Mouse (Mus musculus): ENCODE results near the gene Psmc3ip. TPM values are rescaled to one million over a fixed set of nuclear protein-coding genes. Genes with fewer than 3 reads are reported as not detected.
"Not testable (repeated sequence)": the region's sequence is repeated elsewhere in the genome, so short reads cannot be mapped to it uniquely, and the experiment has no call there.

The Psmc3ip gene
- total RNA-seq (2022), result 1 to 10 TPM; 1.3 to 1.5 (median 1.4) TPM

- DNase-seq (ENCODE audit: low spot score in 2 of 2), result peak; percentile 89 to 92
These were observed at the start of gene Psmc3ip for GRCm38 (mm10) chr11:101095314-101096024. TSS of gene Psmc3ip (minus strand) at chr11:101095436.

- DNase-seq (ENCODE audit: low spot score in 2 of 2), result no peak
These were observed 48.3 kb upstream of the Psmc3ip start for GRCm38 (mm10) chr11:101143338-101144225.

DNA sequence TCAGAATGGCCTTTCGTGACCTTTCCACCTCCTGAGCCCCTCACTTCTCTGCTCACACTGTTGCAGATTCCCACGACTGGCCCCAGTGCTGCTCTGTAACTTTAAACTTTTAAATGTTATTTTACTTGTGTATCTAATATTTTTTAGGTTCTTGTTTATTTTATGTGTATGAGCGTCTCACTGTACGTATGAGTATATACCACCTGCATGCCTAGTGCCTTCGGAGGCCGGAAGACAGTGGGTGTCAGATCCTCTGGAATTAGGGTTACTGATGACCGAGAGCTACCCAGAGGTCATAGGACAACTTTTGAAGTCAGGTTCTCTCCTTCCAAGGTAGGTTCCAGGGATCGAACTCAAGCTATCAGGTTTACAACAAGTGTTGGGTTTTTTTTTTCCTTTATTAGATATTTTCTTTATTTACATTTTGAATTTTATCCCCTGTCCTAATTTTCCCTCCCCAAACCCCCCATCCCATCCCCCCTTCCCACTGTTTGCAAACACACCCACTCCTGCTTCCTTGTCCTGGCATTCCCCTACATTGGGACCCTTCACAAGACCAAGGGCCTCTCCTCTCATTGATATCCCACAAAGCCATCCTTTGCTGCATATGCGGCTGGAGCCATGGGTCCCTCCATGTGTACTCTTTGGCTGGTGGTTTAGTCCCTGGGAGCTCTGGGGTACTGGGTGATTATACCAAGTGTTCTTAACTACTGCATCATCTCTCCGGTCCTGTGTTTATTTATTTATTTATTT, 47.2 kb upstream of the Psmc3ip start:
- DNase-seq (ENCODE audit: low spot score in 2 of 2), result no peak

DNA sequence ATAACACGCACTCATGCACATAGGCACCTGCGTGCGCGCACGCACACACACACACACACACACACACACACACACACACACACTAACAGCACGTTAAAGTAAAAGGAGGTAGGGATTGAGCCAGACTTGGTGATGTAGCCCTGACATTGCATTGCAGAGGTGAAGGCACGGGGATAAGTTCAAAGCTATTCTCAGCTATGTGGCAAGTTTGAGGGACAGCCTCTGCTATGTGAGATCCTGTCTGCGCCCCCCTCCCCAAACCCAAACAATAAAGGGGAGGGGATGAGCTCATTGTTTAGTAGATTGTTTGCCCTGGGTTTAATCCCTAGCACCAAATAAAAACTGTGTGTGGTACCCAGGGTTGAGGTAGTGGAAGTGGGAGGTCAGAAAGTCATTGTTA, 45.9 kb upstream of the Psmc3ip start:
- no peak for DNase-seq (ENCODE audit: low spot score in 2 of 2)

DNA sequence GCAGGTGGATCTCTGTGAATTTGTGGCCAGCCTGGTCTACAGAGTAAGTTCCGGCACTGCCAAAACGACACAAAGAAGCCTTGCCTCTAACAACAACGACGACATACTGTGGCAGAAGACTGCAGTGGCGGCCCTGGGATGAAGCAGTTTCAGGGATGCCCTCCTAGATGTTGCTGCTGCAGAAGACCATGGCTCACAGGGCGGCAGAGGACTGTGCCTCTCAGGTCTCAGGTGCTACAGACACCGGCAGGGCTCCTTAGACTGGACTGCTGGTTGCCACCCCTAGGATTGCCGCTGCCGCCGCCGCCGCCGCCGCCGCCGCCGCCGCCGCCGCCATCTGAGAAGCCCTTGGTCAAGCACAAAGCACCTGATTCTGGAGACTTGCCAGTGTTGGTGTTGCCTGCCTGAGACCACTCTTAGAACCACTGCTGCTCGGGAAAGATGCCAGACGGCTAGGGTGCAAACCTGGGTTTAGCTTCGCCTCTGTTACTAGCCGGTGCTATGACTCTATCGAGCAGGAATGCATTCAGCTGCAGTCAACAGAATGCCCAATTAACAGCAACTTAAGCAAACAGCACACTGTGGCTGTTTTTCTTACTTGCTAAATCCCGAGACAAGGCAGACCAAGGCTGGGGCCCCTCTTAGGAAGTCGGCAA, 45.1 kb upstream of the Psmc3ip start:
- no peak for DNase-seq (ENCODE audit: low spot score in 2 of 2)

- DNase-seq (ENCODE audit: low spot score in 2 of 2), result no peak
These were observed 43.4 kb upstream of the Psmc3ip start for GRCm38 (mm10) chr11:101138536-101139181.

DNA sequence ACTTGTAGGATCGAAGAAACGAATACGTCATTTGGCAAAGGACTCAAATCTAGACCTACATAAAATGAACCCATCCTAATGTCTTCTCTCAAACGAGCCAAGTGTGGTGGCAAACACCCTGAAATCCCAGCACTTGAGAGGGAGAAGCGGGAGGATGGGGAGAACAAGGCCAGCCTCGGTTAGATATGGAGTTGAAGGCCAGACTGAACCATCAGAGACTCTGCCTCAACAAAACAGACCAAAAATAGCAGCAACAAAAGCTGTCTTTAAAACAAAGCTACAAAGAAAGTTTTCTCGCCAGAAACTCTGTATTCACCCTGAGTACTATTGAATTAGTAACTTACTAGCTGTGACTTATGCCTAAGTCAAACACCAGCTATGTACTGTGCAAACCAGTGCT, 41.8 kb upstream of the Psmc3ip start:
- no peak for DNase-seq (ENCODE audit: low spot score in 2 of 2)

DNA sequence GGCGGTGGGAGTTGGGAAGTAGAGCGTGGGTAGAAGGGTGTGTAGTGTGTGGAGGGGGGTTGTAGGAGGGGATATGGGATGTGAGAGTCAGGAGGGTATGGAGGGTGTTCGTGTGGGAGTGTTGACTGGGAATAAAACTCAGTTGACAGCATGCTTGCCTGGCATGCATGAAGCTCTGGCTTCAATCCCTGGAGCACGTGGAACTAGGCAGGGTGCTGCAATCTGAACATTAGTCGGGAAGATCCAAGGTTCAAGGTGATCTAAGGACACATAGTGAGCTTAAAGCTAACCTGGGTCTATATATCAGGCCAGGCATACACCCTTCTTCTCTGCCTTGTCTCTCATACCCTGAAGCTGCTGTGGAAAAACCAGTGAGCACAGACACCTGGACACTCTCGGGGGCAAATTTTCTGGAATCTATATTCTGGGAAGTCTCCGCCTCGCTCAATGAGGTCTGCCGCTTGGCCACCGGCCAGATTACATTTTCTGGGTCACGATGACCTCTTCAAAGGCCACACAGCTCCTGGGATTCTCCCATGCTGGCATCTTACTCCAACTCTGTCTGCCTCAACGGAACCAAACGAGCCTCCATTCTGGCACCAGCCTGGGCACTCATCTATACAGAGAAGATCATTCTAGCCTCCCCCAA, 39.1 kb upstream of the Psmc3ip start:
- peak in 1 of 2 experiments; percentile 23 for DNase-seq (ENCODE audit: low spot score in 2 of 2)

DNA sequence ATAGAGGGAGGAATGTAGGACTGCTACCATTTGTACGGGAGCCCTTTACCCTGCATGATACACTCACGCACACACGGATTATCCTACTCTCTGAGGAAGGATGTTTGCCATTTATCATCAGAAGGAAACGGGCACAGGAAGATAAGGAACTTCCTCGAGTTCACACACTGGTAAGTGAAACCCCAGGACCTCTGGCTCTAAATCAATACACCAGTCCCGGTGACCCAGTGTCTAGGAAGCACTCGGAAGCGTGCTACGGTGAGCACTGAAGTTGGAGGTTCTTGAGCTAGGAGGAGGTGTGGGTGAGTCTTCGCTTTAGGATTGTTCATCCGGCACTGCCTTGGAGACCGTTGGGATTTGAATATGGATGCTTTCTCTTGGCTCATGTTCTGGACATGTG, 37.8 kb upstream of the Psmc3ip start:
- no peak for DNase-seq (ENCODE audit: low spot score in 2 of 2)

DNA sequence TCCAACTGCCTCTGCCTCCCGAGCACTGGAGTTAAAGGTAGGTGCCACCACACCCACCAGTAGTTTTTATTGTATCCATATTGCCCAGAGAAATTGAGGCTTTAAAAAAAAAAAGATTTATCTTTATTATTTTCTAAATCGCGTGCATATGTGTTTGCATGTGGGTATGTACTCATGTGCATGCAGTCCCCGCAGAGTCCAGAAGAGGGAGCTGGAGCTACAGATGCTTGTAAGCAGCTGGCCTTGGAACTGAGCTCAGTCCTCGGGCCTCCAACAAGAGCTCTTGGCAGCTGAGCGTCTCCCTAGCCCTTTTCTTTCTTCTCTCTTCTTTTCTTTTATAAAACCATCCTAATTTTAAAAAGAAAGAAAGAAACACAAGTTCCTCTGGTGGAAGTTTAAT, 36.5 kb upstream of the Psmc3ip start:
- peak in 1 of 2 experiments; percentile 16 for DNase-seq (ENCODE audit: low spot score in 2 of 2)

GRCm38 (mm10) chr11:101131187-101131586, 36.0 kb upstream of the Psmc3ip start:
- DNase-seq (ENCODE audit: low spot score in 2 of 2), result peak in 1 of 2 experiments; percentile 22

- DNase-seq (ENCODE audit: low spot score in 2 of 2), result peak; percentile 82 to 92
These were observed 35.0 kb upstream of the Psmc3ip start for GRCm38 (mm10) chr11:101130056-101130756.

GRCm38 (mm10) chr11:101128996-101129577, 33.9 kb upstream of the Psmc3ip start:
- DNase-seq (ENCODE audit: low spot score in 2 of 2), result peak; percentile 39 to 53

DNA sequence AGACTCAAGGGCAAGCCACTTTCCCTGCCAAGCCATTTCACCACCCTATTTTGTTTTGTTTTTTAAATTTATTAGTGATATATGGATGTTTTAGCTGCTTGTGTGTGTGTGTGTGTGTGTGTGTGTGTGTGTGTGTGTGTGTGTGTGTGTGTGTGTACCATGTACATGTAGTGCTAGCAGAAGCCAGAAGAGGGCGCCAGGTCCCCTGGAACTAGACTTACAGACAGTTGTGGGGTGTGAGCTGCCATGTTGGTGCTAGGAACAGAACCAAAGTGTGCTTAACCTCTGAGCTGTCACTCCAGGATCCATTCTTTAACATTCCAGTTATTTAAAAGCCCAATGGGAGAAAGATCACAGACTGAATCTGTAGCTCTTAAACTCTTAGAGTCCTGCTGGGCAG, 31.8 kb upstream of the Psmc3ip start:
- no peak for DNase-seq (ENCODE audit: low spot score in 2 of 2)

GRCm38 (mm10) chr11:101125008-101125407, 29.8 kb upstream of the Psmc3ip start:
- DNase-seq (ENCODE audit: low spot score in 2 of 2), result not testable (repeated sequence)

GRCm38 (mm10) chr11:101124494-101124893, 29.3 kb upstream of the Psmc3ip start:
- not testable (repeated sequence) for DNase-seq (ENCODE audit: low spot score in 2 of 2)

- no peak for DNase-seq (ENCODE audit: low spot score in 2 of 2)
These were observed 25.4 kb upstream of the Psmc3ip start for GRCm38 (mm10) chr11:101120545-101121188.

GRCm38 (mm10) chr11:101119761-101120544, 24.7 kb upstream of the Psmc3ip start, which contains the start of the genes Retreg3 and Tubg1:
TSS of gene Retreg3 (minus strand) at chr11:101119893.
TSS of gene Tubg1 (plus strand) at chr11:101119938.
- peak; percentile 95 to 98 for DNase-seq (ENCODE audit: low spot score in 2 of 2)
